Mouse (Mus musculus) spleen, postnatal 36 days (tissue): Measurements from ENCODE around the gene Tcf7l2.

Experiments
- DNase-seq, 2 experiments: peaks; one replicate each; pipeline ENCODE4 v3.0.0; 2022; ENCODE audit warnings: low spot score in 2 of 2, mixed read lengths in 1 of 2

Gene Tcf7l2

GRCm38 (mm10) chr19:55741439-55741928 is at the start of gene Tcf7l2:
Gene Tcf7l2 (plus strand): TSS chr19:55741820.
- peak; percentile 65 to 78 for DNase-seq

- no peak for DNase-seq
Observed at GRCm38 (mm10) chr19:55694651-55695050, 47.0 kb upstream of the Tcf7l2 start.

- no peak for DNase-seq
Observed at GRCm38 (mm10) chr19:55695418-55695817, 46.2 kb upstream of the Tcf7l2 start.

- no peak for DNase-seq
Observed at GRCm38 (mm10) chr19:55698892-55699291, 42.7 kb upstream of the Tcf7l2 start.

- no peak for DNase-seq
Observed at GRCm38 (mm10) chr19:55700214-55700568, 41.4 kb upstream of the Tcf7l2 start.

- peak in 1 of 2 experiments; percentile 15 for DNase-seq
Observed at GRCm38 (mm10) chr19:55700569-55701282, 40.9 kb upstream of the Tcf7l2 start.

- DNase-seq: no peak
Observed at GRCm38 (mm10) chr19:55701283-55701633, 40.4 kb upstream of the Tcf7l2 start.

- no peak for DNase-seq
Observed at GRCm38 (mm10) chr19:55702081-55702480, 39.5 kb upstream of the Tcf7l2 start.

GRCm38 (mm10) chr19:55702716-55703115 is 38.9 kb upstream of the Tcf7l2 start:
- DNase-seq: no peak

GRCm38 (mm10) chr19:55704071-55704470 is 37.5 kb upstream of the Tcf7l2 start:
- DNase-seq: no peak

GRCm38 (mm10) chr19:55706300-55706699 is 35.3 kb upstream of the Tcf7l2 start:
- DNase-seq: no peak

- no peak for DNase-seq
Observed at GRCm38 (mm10) chr19:55706806-55707205, 34.8 kb upstream of the Tcf7l2 start.

GRCm38 (mm10) chr19:55708031-55708554 is 33.5 kb upstream of the Tcf7l2 start:
- DNase-seq: no peak

GRCm38 (mm10) chr19:55710841-55711240 is 30.8 kb upstream of the Tcf7l2 start:
- DNase-seq: no peak

- no peak for DNase-seq
Observed at GRCm38 (mm10) chr19:55711701-55712100, 29.9 kb upstream of the Tcf7l2 start.

GRCm38 (mm10) chr19:55712678-55713077 is 28.9 kb upstream of the Tcf7l2 start:
- DNase-seq: no peak

GRCm38 (mm10) chr19:55714015-55714414 is 27.6 kb upstream of the Tcf7l2 start:
- DNase-seq: no peak

GRCm38 (mm10) chr19:55714665-55715064 is 27.0 kb upstream of the Tcf7l2 start:
- DNase-seq: no peak

GRCm38 (mm10) chr19:55719083-55719482 is 22.5 kb upstream of the Tcf7l2 start:
- no peak for DNase-seq

GRCm38 (mm10) chr19:55719524-55720408 is 21.9 kb upstream of the Tcf7l2 start:
- no peak for DNase-seq

GRCm38 (mm10) chr19:55720409-55721092 is 21.1 kb upstream of the Tcf7l2 start:
- no peak for DNase-seq

GRCm38 (mm10) chr19:55722376-55722775 is 19.2 kb upstream of the Tcf7l2 start:
- no peak for DNase-seq
